Mouse (Mus musculus) CD8-positive naive resting alpha-beta T cell, adult 2 months (primary cell): ENCODE measurements around the gene Zfp810.
A peak's percentile ranks its signal among the peaks of the same experiment; 100 is the strongest.
"Not testable (repeated sequence)": the region's sequence is repeated elsewhere in the genome, so short reads cannot be mapped to it uniquely, and the experiment has no call there.

Experiments used
- DNase-seq, 2 experiments: peaks; one replicate each; pipeline ENCODE4 v3.0.0; 2022; ENCODE audit warnings: low read depth in 2 of 2, low spot score in 2 of 2

The Zfp810 gene

GRCm38 (mm10) chr9:22307156-22307919, at the start of gene Zfp810:
Gene Zfp810, minus strand, starts transcription at chr9:22307648.
- peak; percentile 93 to 94 for DNase-seq

- no peak for DNase-seq
Measured at GRCm38 (mm10) chr9:22355919-22356318, 48.5 kb upstream of the Zfp810 start.

- DNase-seq: no peak
Measured at GRCm38 (mm10) chr9:22353901-22354300, 46.5 kb upstream of the Zfp810 start.

DNA sequence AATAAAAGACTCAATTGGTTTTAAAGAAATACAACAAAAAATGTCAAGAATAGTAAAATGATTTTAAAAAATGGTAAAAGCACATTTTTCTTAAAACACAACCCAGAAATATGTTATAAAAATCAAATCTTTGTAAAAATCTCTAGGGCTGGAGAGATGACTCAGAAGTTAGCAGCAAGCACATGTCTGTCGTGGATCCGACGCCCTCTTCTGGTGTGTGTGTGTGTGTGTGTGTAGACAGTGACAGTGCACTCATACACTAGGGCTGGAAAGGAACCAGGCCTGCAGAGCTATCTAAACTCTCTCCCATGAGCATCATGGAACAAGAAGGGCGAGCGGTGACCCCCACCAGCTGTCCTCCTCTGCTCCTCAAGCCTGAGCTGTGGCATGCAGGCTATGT, 46.0 kb upstream of the Zfp810 start:
- no peak for DNase-seq

GRCm38 (mm10) chr9:22340331-22340730, 32.9 kb upstream of the Zfp810 start:
- DNase-seq: no peak

- no peak for DNase-seq
Measured at GRCm38 (mm10) chr9:22337217-22337616, 29.8 kb upstream of the Zfp810 start.

DNA sequence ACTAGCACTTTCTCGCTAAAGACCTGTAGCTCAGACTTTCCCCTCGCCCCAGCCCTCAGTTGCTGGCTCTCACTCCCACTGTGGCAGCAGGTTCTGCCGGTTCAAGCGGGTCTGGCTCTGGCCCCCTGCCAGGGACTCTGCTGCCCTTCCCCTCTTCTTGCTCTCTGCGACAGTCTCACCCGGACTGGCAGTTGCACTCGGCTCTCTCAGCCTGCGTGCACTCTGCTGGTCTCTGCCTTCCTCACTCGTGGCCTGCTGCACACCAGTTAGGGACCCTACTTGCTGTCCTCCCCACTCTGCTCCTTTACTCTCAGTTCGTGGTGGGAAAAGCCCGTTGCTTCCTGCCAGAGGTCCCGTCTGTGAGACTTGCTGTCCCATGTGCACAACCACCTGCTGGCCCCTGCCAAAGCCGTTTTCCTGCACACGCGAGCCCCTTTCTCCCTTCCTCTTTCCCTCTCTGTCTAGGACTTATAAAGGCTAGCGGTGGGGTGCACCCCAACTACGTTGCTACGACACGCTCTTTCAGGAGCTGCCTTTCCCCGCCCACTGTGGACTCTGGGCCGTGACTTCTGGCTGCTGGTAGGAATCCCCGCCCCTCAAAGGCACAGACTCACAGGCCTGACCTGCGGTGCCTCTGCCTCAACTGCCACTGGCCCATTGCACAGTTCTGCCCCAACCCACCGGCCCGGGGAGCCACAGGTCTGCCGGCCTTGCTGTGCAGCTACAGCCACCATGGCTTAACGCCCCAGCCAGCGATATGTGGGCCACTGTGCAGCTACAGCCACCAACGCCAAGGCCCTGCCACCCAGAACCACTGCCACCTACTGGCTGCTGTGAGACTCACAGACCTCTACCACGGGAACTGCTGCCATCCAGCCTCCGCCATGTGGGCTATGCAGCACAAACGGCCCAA, 20.3 kb upstream of the Zfp810 start:
- peak; percentile 83 to 92 for DNase-seq

DNA sequence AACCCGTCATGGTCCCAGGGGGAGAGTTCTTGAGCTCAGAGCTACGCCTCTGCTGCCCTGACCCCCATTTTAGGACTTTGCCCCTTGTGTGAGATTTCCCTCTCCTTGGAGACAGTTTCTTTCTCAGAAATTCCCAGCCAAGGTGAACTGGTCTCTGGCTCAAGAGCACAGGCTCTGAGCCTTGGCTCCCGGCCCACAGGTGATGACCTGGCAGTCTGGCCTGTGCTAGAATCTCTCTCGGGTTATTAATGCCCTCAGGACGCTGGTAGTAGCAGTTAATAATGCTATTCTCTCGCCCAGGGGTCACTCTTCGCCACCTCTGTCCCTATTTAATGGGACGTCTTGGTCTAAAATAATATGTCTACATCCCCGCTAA, 19.6 kb upstream of the Zfp810 start:
- no peak for DNase-seq

DNA sequence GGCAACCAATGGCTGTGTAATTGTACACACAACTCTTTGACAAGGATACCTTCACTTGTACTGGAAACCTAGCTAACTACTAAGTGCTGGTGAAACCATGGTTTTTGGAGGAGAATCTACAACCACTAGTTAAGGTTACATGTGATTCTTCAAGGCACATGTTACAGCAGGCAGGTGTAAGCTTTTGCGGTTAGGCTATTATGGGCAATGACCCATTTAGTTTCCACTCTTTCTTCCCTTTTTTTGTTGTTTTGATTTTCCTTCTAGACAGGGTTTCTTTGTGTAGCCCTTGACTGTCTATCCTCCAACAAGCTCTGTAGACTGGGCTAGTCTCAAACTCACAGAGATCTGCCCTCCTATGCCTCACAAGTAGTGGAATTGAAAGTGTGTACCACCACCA, 17.1 kb upstream of the Zfp810 start:
- DNase-seq: no peak

GRCm38 (mm10) chr9:22322381-22323211, 15.1 kb upstream of the Zfp810 start:
- no peak for DNase-seq

GRCm38 (mm10) chr9:22319109-22319508, 11.7 kb upstream of the Zfp810 start:
- DNase-seq: no peak

DNA sequence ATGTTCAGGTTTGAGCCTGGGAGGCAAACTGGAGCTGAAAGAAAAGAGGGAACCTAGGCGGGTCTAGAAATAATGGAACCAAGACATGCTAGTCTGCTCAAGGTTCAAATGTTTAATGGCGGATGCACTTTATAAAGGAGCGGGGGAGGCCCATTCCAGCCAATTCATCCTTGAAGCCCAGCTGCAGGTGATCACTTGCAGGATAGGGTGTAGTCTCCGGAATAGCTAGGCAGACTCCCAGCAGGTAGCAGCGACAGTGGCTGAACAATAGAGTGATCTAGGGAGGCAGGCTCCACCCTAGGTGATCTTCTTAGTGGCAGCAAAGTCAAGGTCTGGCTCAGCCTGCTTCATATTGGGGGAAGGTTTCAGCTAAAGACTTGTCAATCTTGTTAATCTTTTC, 8.6 kb upstream of the Zfp810 start:
- not testable (repeated sequence) for DNase-seq

- DNase-seq: no peak
Measured at GRCm38 (mm10) chr9:22314066-22314465, 6.6 kb upstream of the Zfp810 start.

- no peak for DNase-seq
Measured at GRCm38 (mm10) chr9:22313218-22313617, 5.8 kb upstream of the Zfp810 start.

- no peak for DNase-seq
Measured at GRCm38 (mm10) chr9:22309651-22310050, 2.2 kb upstream of the Zfp810 start.

GRCm38 (mm10) chr9:22307920-22308262, 443 bp upstream of the Zfp810 start:
- not testable (repeated sequence) for DNase-seq

GRCm38 (mm10) chr9:22306726-22307125, 722 bp downstream of the Zfp810 start:
- DNase-seq: no peak

GRCm38 (mm10) chr9:22302199-22302598, 5.2 kb downstream of the Zfp810 start:
- DNase-seq: no peak

- no peak for DNase-seq
Measured at GRCm38 (mm10) chr9:22278733-22279132, 28.7 kb downstream of the Zfp810 start.

DNA sequence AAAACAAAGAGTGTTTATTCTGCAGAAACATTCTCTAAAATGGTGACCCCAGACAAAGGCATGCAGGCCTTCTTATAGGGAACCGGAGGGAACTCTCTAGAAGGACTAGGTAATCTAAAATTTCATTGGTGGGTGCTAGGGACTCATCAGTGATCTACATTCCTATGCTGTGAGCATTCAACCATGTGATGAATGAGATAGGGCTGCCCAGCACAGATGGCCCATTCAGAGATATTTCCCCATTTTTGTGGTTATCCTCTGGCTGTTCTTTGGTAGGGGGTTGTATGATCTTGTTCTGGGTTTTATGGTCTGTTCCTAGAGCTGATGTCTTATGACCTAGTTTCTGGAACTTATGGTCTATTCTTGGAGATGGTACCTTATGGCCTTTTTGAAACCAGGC, 38.6 kb downstream of the Zfp810 start:
- DNase-seq: no peak

GRCm38 (mm10) chr9:22262611-22263010, 44.8 kb downstream of the Zfp810 start:
- no peak for DNase-seq
